Mouse (Mus musculus) CH12.LX (cell line): ENCODE data around the gene Tom1. TPM values are rescaled to one million over a fixed set of nuclear protein-coding genes. Genes with fewer than 3 reads are reported as not detected.
A peak's percentile ranks its signal among the peaks of the same experiment; 100 is the strongest.

Experiments used
- DNase-seq: peaks from one replicate; pipeline ENCODE4 v3.0.0-alpha.2; 2013; ENCODE audit errors: extremely low read depth
- H3K27ac ChIP-seq: 2 replicates; pipeline ENCODE4 v1.5.1; 2012; ENCODE audit warnings: low read depth, mild to moderate bottlenecking, control low read depth, moderate library complexity; ENCODE audit not compliant: insufficient read depth
- H3K27me3 ChIP-seq: replicated peaks from 2 replicates; pipeline ENCODE3; 2012; ENCODE audit warnings: inconsistent platforms
- H3K36me3 ChIP-seq, 2 experiments: replicated peaks in 1 of 2; 2 replicates each; pipeline versions ENCODE3 to v1.6.1; 2012; ENCODE audit warnings: inconsistent platforms in 1 of 2, low read length in 1 of 2, mild to moderate bottlenecking in 1 of 2, mixed read lengths in 1 of 2, moderate library complexity in 1 of 2; ENCODE audit not compliant: control insufficient read depth in 1 of 2, insufficient read depth in 1 of 2
- H3K4me1 ChIP-seq, 2 experiments: 2 replicates each; pipeline ENCODE4 v1.6.1; 2012; ENCODE audit warnings: inconsistent platforms in 1 of 2, moderate library complexity in 1 of 2; ENCODE audit not compliant: insufficient read depth in 2 of 2, control insufficient read depth in 1 of 2
- H3K4me2 ChIP-seq: 2 replicates; pipeline ENCODE4 v1.6.1; 2012; ENCODE audit warnings: low read depth, mild to moderate bottlenecking, control low read depth; ENCODE audit not compliant: poor library complexity, insufficient read depth, severe bottlenecking
- H3K4me3 ChIP-seq, 3 experiments: fragments of 150-350 bp in 1 of 3; sonication (generic) in 1 of 3; replicated peaks in 1 of 3; 2 replicates each; pipeline versions ENCODE3 to v1.5.1; 2011 to 2012; ENCODE audit warnings: low read depth in 2 of 3, low read length in 2 of 3, mild to moderate bottlenecking in 2 of 3, moderate library complexity in 2 of 3, control low read depth in 1 of 3, improper control_type of control experiment in 1 of 3, inconsistent platforms in 1 of 3, mixed read lengths in 1 of 3; ENCODE audit not compliant: poor library complexity in 1 of 3
- H3K79me2 ChIP-seq: replicated peaks from 2 replicates; pipeline ENCODE4 v1.6.1; 2012; ENCODE audit warnings: mild to moderate bottlenecking, moderate library complexity; ENCODE audit not compliant: control insufficient read depth, poor library complexity, insufficient read depth, severe bottlenecking; ENCODE audit errors: extremely low read depth
- H3K9ac ChIP-seq: 2 replicates; pipeline ENCODE4 v1.6.1; 2012; ENCODE audit warnings: low read depth, mild to moderate bottlenecking, control low read depth, moderate library complexity; ENCODE audit not compliant: insufficient read depth
- H3K9me3 ChIP-seq: replicated peaks from 2 replicates; pipeline ENCODE3; 2012; ENCODE audit warnings: low read length, inconsistent platforms, mixed read lengths
- BHLHE40 ChIP-seq: IDR thresholded peaks from 2 replicates; pipeline ENCODE4 v1.6.1; 2011; ENCODE audit warnings: mild to moderate bottlenecking, low read depth, low read length, improper control_type of control experiment
- CHD2 ChIP-seq: IDR thresholded peaks from 2 replicates; pipeline ENCODE4 v1.6.1; 2011; ENCODE audit warnings: low read length, improper control_type of control experiment
- EP300 ChIP-seq: IDR thresholded peaks from 2 replicates; pipeline ENCODE4 v1.6.1; 2011; ENCODE audit warnings: low read length, improper control_type of control experiment
- ETS1 ChIP-seq: conservative IDR thresholded peaks from 2 replicates; pipeline ENCODE4 v1.6.1; 2012; ENCODE audit warnings: low read depth, mild to moderate bottlenecking, inconsistent platforms, low read length, improper control_type of control experiment, moderate library complexity
- HCFC1 ChIP-seq: IDR thresholded peaks from 2 replicates; pipeline ENCODE4 v1.6.1; 2012; ENCODE audit warnings: low read depth, mild to moderate bottlenecking, inconsistent platforms, low read length, improper control_type of control experiment
- JUND ChIP-seq: conservative IDR thresholded peaks from 2 replicates; pipeline ENCODE4 v1.6.1; 2011; ENCODE audit warnings: low read depth, low read length, improper control_type of control experiment
- MYC ChIP-seq: IDR thresholded peaks from 2 replicates; pipeline ENCODE4 v1.6.1; 2011; ENCODE audit warnings: low read depth, mild to moderate bottlenecking, improper control_type of control experiment, low read length
- NRF1 ChIP-seq: IDR thresholded peaks from 2 replicates; pipeline ENCODE4 v1.6.1; 2014; ENCODE audit warnings: low read depth, mild to moderate bottlenecking, inconsistent platforms, low read length, improper control_type of control experiment, moderate library complexity
- PAX5 ChIP-seq: IDR thresholded peaks from 2 replicates; pipeline ENCODE4 v1.6.1; 2012; ENCODE audit warnings: low read length, inconsistent platforms, mixed read lengths
- POLR2A ChIP-seq: IDR thresholded peaks from 2 replicates; pipeline ENCODE4 v1.6.1; 2011; ENCODE audit warnings: low read depth, mild to moderate bottlenecking, improper control_type of control experiment, low read length
- RCOR1 ChIP-seq: conservative IDR thresholded peaks from 2 replicates; pipeline ENCODE4 v1.6.1; 2012; ENCODE audit warnings: low read depth, mild to moderate bottlenecking, inconsistent platforms, low read length, improper control_type of control experiment
- SIN3A ChIP-seq: IDR thresholded peaks from 2 replicates; pipeline ENCODE4 v1.6.1; 2012; ENCODE audit warnings: low read length, improper control_type of control experiment, inconsistent platforms
- SMC3 ChIP-seq: IDR thresholded peaks from 2 replicates; pipeline ENCODE4 v1.6.1; 2011; ENCODE audit warnings: low read depth, low read length, improper control_type of control experiment
- TBP ChIP-seq: conservative IDR thresholded peaks from 2 replicates; pipeline ENCODE4 v1.6.1; 2011; ENCODE audit warnings: low read depth, low read length, improper control_type of control experiment
- TCF12 ChIP-seq: IDR thresholded peaks from 2 replicates; pipeline ENCODE4 v1.6.1; 2014; ENCODE audit warnings: low read depth, mild to moderate bottlenecking, inconsistent platforms, low read length, improper control_type of control experiment
- UBTF ChIP-seq: IDR thresholded peaks from 2 replicates; pipeline ENCODE4 v1.6.1; 2012; ENCODE audit warnings: low read depth, mild to moderate bottlenecking, inconsistent platforms, low read length, improper control_type of control experiment, moderate library complexity
- ZC3H11A ChIP-seq: IDR thresholded peaks from 2 replicates; pipeline ENCODE4 v1.6.1; 2012; ENCODE audit warnings: low read depth, mild to moderate bottlenecking, inconsistent platforms, low read length, improper control_type of control experiment
- ZMIZ1 ChIP-seq: IDR thresholded peaks from 2 replicates; pipeline ENCODE4 v1.6.1; 2012; ENCODE audit warnings: low read depth, mild to moderate bottlenecking, inconsistent platforms, low read length, improper control_type of control experiment
- ZNF384 ChIP-seq: IDR thresholded peaks from 2 replicates; pipeline ENCODE4 v1.6.1; 2012; ENCODE audit warnings: low read depth, low read length, improper control_type of control experiment, inconsistent platforms
- dilution Hi-C: fragments of 300-500 bp; cut with MboI; formaldehyde crosslinking; loops from 2 replicates; pipeline ENCODE4 v1.14.3; 2020; ENCODE audit warnings: low sequenced_read_pairs; ENCODE audit not compliant: extremely low pct_unique_long_range_greater_than_20kb, extremely low pct_ligation_motif_present
- in situ Hi-C: fragments of 300-500 bp; cut with MboI; formaldehyde crosslinking; loops from 3 replicates; pipeline ENCODE4 v1.14.3; 2019; ENCODE audit warnings: low sequenced_read_pairs, low pct_ligation_motif_present, low pct_unique_long_range_greater_than_20kb, mixed read lengths
- polyA plus RNA-seq: library from polyadenylated mRNA; unstranded; fragments of >175 nt; gene quantifications from 2 replicates; pipeline ENCODE4 v1.2.1, GENCODE M21; 2012; ENCODE audit warnings: low read depth; ENCODE audit not compliant: insufficient read length
- total RNA-seq, 2 experiments: library from RNA; depleted of rRNA; stranded (reverse); fragments of 300-350 nt in 1 of 2; fragments of >200 nt in 1 of 2; gene quantifications; 2 replicates each; pipeline ENCODE4 v1.2.3; 2012 to 2014

Gene Tom1
- total and polyA plus RNA-seq, 3 experiments = 13.4 to 25.3 (median 18.4) TPM

DNA sequence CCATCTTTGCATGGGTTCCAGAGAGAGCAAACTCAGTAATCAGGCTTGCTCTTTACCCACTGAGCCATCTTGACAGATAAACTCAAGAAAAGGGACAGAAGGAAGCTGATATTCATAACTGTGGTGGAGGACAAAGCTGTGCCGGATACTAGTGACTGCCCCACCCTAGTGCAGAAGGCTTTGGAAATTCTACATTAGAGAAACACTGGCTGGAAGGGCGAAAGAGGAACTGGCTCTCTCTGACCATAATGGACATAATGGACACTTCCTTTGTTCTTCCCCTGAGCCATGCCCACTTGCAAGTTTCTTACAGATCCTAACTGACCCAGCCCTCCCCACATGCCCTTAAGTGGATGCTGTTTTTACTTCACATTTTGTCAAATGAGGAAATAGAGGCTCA, 52.5 kb downstream of the Tom1 start:
- peaks cover 34 to 69% of the 10 kb centered on the region in 2 experiments for H3K4me1 ChIP-seq
- H3K4me2 ChIP-seq = no peak overlapping the region
- DNase-seq = no peak
- no peaks in the 10 kb centered on the region for H3K9me3 ChIP-seq
- H3K79me2 ChIP-seq = no peaks in the 10 kb centered on the region
- H3K9ac ChIP-seq = no peak overlapping the region
- in situ Hi-C loops (no loop called here), dilution Hi-C loops (no loop called here)
- no peaks in the 10 kb centered on the region for H3K27me3 ChIP-seq
- H3K4me3 ChIP-seq = no peak overlapping the region
- H3K36me3 ChIP-seq = no peaks in the 10 kb centered on the region
- 0 out of 2 replicates have a peak, but pooled peaks have one; percentile 39 for TF ChIP-seq EP300
- no peak for TF ChIP-seq SMC3
- H3K27ac ChIP-seq = no peak overlapping the region

DNA sequence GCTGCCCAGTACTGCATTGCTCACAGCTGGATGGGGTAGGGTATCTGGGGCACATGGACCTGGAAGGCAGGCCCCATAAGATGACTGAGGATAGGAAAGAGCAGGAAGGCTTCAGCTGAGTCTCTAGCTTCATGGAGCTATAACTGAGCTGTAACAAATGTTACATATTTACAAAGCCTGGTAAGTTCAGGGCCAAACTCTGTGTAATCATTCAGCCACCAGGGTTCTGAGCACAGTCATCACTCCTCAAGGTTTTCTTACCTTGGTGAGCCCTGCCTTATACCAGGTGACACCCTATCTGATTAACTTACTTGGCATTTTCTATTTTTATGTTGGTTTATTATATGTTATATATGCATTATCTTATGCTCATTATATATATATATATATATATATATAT, 53.6 kb downstream of the Tom1 start:
- DNase-seq = no peak
- Histone ChIP-seq H3K27ac (no peak overlapping the region), H3K9ac (no peak overlapping the region), H3K9me3 (no peaks in the 10 kb centered on the region), H3K4me3 (no peak overlapping the region)
- in situ Hi-C loops = no loop called here
- TF ChIP-seq TBP (no peak), ETS1 (no peak), ZNF384 (no peak), BHLHE40 (no peak), POLR2A (no peak), RCOR1 (no peak), SMC3 (no peak), UBTF (no peak), CHD2 (no peak), ZMIZ1 (no peak), PAX5 (no peak), HCFC1 (no peak), SIN3A (no peak), NRF1 (no peak), ZC3H11A (no peak), TCF12 (no peak), JUND (no peak), MYC (no peak)
- TF ChIP-seq, all 38 proteins: peak for 0
- H3K4me2 ChIP-seq = no peak overlapping the region
- H3K79me2 ChIP-seq = no peaks in the 10 kb centered on the region
- dilution Hi-C loops = no loop called here
- H3K36me3 ChIP-seq = no peaks in the 10 kb centered on the region
- peaks cover 26 to 61% of the 10 kb centered on the region in 2 experiments for H3K4me1 ChIP-seq
- H3K27me3 ChIP-seq = no peaks in the 10 kb centered on the region
